Mouse (Mus musculus): ENCODE data around the gene Fam186b.

- TF ChIP-seq CTCF (conservative IDR thresholded peaks at IDR 0.05; ENCODE audit: low read length) (no peak), POU5F1 (IDR thresholded peaks at IDR 0.05; ENCODE audit: borderline replicate concordance, low read length) (no peak)
Measured at GRCm38 (mm10) chr15:99342194-99342981, 46.7 kb upstream of the Fam186b start.
